Mouse (Mus musculus): ENCODE measurements around the gene Tln1. TPM values are rescaled to one million over a fixed set of nuclear protein-coding genes. Genes with fewer than 3 reads are reported as not detected.

The Tln1 gene
- polyA plus RNA-seq, 1 experiment from 2014 or later = 98.5 TPM

GRCm38 (mm10) chr4:43573561-43573960 is 11.1 kb upstream of the Tln1 start:
- H3K9me3 ChIP-seq (ENCODE audit: control insufficient read depth, low read depth, low read length) = no peaks in the 10 kb centered on the region
- H3K4me1 ChIP-seq (ENCODE audit: control insufficient read depth, insufficient read depth, low read length) = peaks cover 27% of the 10 kb centered on the region
- no peak overlapping the region for H3K9ac ChIP-seq (replicated peaks; ENCODE audit: low read depth, low read length)
- H3K4me2 ChIP-seq (replicated peaks; ENCODE audit: low read depth, low read length) = no peak overlapping the region
- no peak for ATAC-seq (ENCODE audit: insufficient number of reproducible peaks, insufficient read depth, low FRiP score, low read depth)
- no peaks in the 10 kb centered on the region for H3K27me3 ChIP-seq (ENCODE audit: control insufficient read depth, insufficient read depth, low read length)
- 94% methylated on average over 4 of the region's 4 CpGs for WGBS
- peaks cover 51% of the 10 kb centered on the region for H3K36me3 ChIP-seq (ENCODE audit: control insufficient read depth, insufficient read depth, low read length)
- no peak overlapping the region for H3K4me3 ChIP-seq (ENCODE audit: low read depth, low read length)
- H3K27ac ChIP-seq (ENCODE audit: low read length) = no peak overlapping the region

DNA sequence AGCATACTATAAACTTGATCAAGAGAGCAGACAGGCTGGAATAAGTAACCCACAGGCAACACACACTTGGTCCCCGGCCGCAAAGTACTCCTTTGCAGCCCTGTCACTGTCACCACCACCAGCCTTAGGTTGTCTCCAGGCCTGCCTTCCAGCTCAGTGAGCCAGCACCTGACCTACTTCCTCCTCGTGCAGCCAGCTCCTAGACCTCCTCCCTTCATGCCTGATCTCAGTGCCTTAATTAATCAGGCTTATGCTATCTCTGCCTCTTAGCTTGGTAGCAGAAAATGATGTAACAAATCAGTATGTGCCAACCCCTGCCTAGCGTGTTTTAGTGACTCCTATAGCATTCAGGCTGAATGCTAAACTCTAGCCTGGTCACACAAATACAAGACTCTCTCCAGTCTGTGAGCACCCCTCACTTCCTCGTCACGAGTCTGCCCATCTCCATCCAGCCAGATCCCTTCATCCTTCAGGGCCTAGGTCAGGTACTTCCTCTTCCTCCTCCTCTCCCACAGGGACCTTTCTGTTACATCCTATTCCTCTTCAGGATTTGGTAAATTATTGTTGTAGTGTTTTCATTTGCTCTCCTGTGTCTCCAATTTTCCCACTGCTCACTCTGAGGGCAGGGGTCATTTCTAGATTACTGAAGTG is 9.0 kb upstream of the Tln1 start:
- WGBS = 81% methylated on average over 6 of the region's 6 CpGs

DNA sequence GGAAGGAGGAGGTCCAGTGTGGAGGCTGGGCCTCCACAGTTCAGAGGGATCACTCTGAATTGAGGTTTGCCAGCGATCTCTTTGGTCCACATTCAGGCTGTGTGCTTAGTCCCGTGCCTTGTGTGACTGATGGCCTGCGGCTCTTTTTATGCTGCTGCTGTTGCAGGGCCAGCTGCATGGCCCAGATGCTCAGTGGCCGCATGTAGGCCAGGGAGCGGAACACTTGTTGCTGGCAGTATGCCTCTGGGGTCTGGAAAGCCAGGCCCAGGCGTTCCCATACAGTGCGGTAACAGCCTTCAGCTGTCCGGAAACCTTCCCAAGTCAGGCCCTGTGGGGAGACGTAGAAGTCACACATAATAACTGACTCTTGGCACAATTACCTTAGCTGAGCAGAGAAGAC is 4.6 kb upstream of the Tln1 start:
- no peak overlapping the region for H3K4me2 ChIP-seq (replicated peaks; ENCODE audit: low read depth, low read length)
- no peak overlapping the region for H3K27ac ChIP-seq (ENCODE audit: low read length)
- peaks cover 13% of the 10 kb centered on the region for H3K4me1 ChIP-seq (ENCODE audit: control insufficient read depth, insufficient read depth, low read length)
- H3K27me3 ChIP-seq (ENCODE audit: control insufficient read depth, insufficient read depth, low read length) = no peaks in the 10 kb centered on the region
- no peak overlapping the region for H3K9ac ChIP-seq (replicated peaks; ENCODE audit: low read depth, low read length)
- peaks cover 79% of the 10 kb centered on the region for H3K36me3 ChIP-seq (ENCODE audit: control insufficient read depth, insufficient read depth, low read length)
- H3K4me3 ChIP-seq (ENCODE audit: low read depth, low read length) = no peak overlapping the region
- no peak for ATAC-seq (ENCODE audit: insufficient number of reproducible peaks, insufficient read depth, low FRiP score, low read depth)
- 88% methylated on average over 9 of the region's 9 CpGs for WGBS
- H3K9me3 ChIP-seq (ENCODE audit: control insufficient read depth, low read depth, low read length) = no peaks in the 10 kb centered on the region

More for the DNA sequence above, 9.0 kb upstream of the Tln1 start:
- Histone ChIP-seq H3K4me3 (ENCODE audit: low read depth, low read length) (no peak overlapping the region), H3K27ac (ENCODE audit: low read length) (no peak overlapping the region), H3K9me3 (ENCODE audit: control insufficient read depth, low read depth, low read length) (no peaks in the 10 kb centered on the region), H3K36me3 (ENCODE audit: control insufficient read depth, insufficient read depth, low read length) (peaks cover 71% of the 10 kb centered on the region), H3K27me3 (ENCODE audit: control insufficient read depth, insufficient read depth, low read length) (no peaks in the 10 kb centered on the region), H3K4me2 (replicated peaks; ENCODE audit: low read depth, low read length) (no peak overlapping the region), H3K4me1 (ENCODE audit: control insufficient read depth, insufficient read depth, low read length) (peaks cover 12% of the 10 kb centered on the region; the same call in 1 of the 2 replicates), H3K9ac (replicated peaks; ENCODE audit: low read depth, low read length) (no peak overlapping the region)
- ATAC-seq (ENCODE audit: insufficient number of reproducible peaks, insufficient read depth, low FRiP score, low read depth) = no peak

DNA sequence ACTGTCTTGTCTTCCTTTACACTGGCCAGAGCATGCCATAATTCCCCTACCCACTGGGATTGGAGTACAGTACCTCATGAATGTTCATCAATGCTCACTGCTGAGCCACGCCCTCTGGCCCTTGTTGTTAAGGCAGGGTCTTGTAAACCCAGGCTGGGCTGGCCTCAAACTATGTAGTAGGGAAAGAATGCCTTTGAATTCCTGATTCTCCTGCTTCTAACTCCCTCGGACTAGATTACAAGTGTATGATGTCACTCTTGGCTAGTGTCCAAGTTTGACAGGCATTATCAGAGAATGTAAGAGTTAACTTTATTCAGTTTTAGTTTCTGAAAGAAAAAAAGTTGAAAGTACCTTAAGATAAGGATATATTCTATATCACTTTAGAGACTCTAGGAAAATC is 1.7 kb upstream of the Tln1 start:
- no peak overlapping the region for H3K9ac ChIP-seq (replicated peaks; ENCODE audit: low read depth, low read length)
- peaks cover 53% of the 10 kb centered on the region for H3K36me3 ChIP-seq (ENCODE audit: control insufficient read depth, insufficient read depth, low read length)
- peaks cover 30% of the 10 kb centered on the region for H3K4me1 ChIP-seq (ENCODE audit: control insufficient read depth, insufficient read depth, low read length)
- WGBS = 32% methylated on average over 2 of the region's 2 CpGs
- no peaks in the 10 kb centered on the region for H3K27me3 ChIP-seq (ENCODE audit: control insufficient read depth, insufficient read depth, low read length)
- H3K9me3 ChIP-seq (ENCODE audit: control insufficient read depth, low read depth, low read length) = no peaks in the 10 kb centered on the region
- no peak overlapping the region for H3K4me3 ChIP-seq (ENCODE audit: low read depth, low read length)
- H3K4me2 ChIP-seq (replicated peaks; ENCODE audit: low read depth, low read length) = no peak overlapping the region
- no peak overlapping the region for H3K27ac ChIP-seq (ENCODE audit: low read length)
- no peak for ATAC-seq (ENCODE audit: insufficient number of reproducible peaks, insufficient read depth, low FRiP score, low read depth)

DNA sequence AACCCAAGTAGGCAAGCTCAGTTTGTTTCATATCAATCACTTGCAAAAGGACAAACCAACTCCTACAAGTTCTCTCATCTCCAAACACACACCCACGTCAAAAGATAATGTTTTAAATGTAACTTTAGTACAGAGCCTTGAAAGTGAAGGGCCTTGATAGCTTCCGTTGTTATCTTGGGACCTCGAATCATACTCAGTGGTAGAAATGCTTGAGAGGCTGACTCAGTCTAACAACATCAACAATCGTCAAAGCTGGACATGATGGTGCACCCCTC is 1.0 kb upstream of the Tln1 start:
- Histone ChIP-seq H3K4me2 (replicated peaks; ENCODE audit: low read depth, low read length) (peak overlapping the region; percentile 91), H3K9me3 (ENCODE audit: control insufficient read depth, low read depth, low read length) (no peaks in the 10 kb centered on the region), H3K4me1 (ENCODE audit: control insufficient read depth, insufficient read depth, low read length) (peaks cover 37% of the 10 kb centered on the region), H3K27me3 (ENCODE audit: control insufficient read depth, insufficient read depth, low read length) (no peaks in the 10 kb centered on the region), H3K27ac (ENCODE audit: low read length) (no peak overlapping the region), H3K9ac (replicated peaks; ENCODE audit: low read depth, low read length) (peak overlapping the region; percentile 92; the same call in 1 of the 2 replicates), H3K36me3 (ENCODE audit: control insufficient read depth, insufficient read depth, low read length) (peaks cover 46% of the 10 kb centered on the region), H3K4me3 (ENCODE audit: low read depth, low read length) (peak overlapping the region; percentile 82)
- 83% methylated on average over 4 of the region's 4 CpGs for WGBS
- ATAC-seq (ENCODE audit: insufficient number of reproducible peaks, insufficient read depth, low FRiP score, low read depth) = no peak

- peak overlapping the region; percentile 92 for H3K9ac ChIP-seq (replicated peaks; ENCODE audit: low read depth, low read length)
- peak overlapping the region; percentile 82 for H3K4me3 ChIP-seq (ENCODE audit: low read depth, low read length)
- no peaks in the 10 kb centered on the region for H3K27me3 ChIP-seq (ENCODE audit: control insufficient read depth, insufficient read depth, low read length)
- H3K4me1 ChIP-seq (ENCODE audit: control insufficient read depth, insufficient read depth, low read length) = peaks cover 43% of the 10 kb centered on the region
- WGBS = 4% methylated on average over 22 of the region's 22 CpGs
- H3K27ac ChIP-seq (ENCODE audit: low read length) = peak overlapping the region; percentile 100; the same call in 1 of the 2 replicates
- peak overlapping the region; percentile 91 for H3K4me2 ChIP-seq (replicated peaks; ENCODE audit: low read depth, low read length)
- peaks cover 40% of the 10 kb centered on the region for H3K36me3 ChIP-seq (ENCODE audit: control insufficient read depth, insufficient read depth, low read length)
- no peak for ATAC-seq (ENCODE audit: insufficient number of reproducible peaks, insufficient read depth, low FRiP score, low read depth)
- no peaks in the 10 kb centered on the region for H3K9me3 ChIP-seq (ENCODE audit: control insufficient read depth, low read depth, low read length)
These were observed 494 bp upstream of the Tln1 start for GRCm38 (mm10) chr4:43562769-43563600.

DNA sequence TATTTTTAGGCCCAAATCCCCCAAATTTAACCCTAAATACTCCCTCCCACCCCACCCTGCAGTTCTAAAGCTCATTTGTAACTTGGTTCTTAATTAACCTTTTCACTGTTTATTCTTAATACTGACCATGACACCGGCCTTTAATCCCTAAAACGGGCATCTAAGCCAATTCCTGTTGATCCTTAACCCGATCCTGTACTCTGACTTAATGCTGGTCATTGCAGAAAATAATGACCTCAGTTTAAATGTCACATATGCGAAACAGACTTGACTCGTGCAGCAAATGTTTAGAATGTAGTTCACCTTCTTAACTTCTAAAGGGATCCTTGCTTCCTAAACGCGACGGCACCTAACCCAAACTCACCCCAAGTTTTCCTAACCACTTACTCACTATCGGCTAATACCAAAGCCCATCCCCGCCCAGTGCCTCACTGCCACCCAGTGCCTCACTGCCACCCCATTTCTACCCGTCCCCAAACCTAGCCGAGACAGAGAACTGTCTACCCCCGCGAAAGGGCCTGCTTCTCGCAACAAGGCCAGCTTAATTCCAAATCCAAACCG is 975 bp downstream of the Tln1 start:
- no peaks in the 10 kb centered on the region for H3K9me3 ChIP-seq (ENCODE audit: control insufficient read depth, low read depth, low read length)
- WGBS = 2% methylated on average over 16 of the region's 16 CpGs
- H3K4me2 ChIP-seq (replicated peaks; ENCODE audit: low read depth, low read length) = peak overlapping the region; percentile 82
- no peak; the same call in 1 of the 2 replicates for ATAC-seq (ENCODE audit: insufficient number of reproducible peaks, insufficient read depth, low FRiP score, low read depth)
- no peaks in the 10 kb centered on the region for H3K27me3 ChIP-seq (ENCODE audit: control insufficient read depth, insufficient read depth, low read length)
- H3K36me3 ChIP-seq (ENCODE audit: control insufficient read depth, insufficient read depth, low read length) = peaks cover 27% of the 10 kb centered on the region
- peak overlapping the region; percentile 100 for H3K27ac ChIP-seq (ENCODE audit: low read length)
- H3K4me1 ChIP-seq (ENCODE audit: control insufficient read depth, insufficient read depth, low read length) = peaks cover 48% of the 10 kb centered on the region
- peak overlapping the region; percentile 92 for H3K9ac ChIP-seq (replicated peaks; ENCODE audit: low read depth, low read length)
- peak overlapping the region; percentile 82 for H3K4me3 ChIP-seq (ENCODE audit: low read depth, low read length)

DNA sequence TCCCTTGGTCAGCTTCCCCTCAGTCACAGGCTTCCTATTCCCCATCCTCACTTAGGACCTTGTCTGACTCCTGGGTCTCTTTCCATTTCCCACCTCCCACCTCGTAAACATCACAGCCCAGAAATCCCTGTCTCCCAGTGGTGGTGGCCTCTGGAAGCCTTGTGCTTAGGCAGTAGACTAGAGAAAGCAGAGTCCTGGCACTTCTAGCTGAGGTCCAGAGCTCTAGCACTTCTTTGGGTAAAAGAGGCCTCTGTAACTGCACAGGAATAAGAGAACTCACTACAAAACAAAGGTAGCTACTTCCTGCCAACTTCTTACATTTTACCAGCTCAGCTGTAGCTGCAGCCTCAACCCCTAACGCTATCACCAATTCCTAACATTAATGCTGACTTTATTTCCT is 1.5 kb downstream of the Tln1 start:
- Histone ChIP-seq H3K4me2 (replicated peaks; ENCODE audit: low read depth, low read length) (peak overlapping the region; percentile 82), H3K36me3 (ENCODE audit: control insufficient read depth, insufficient read depth, low read length) (peaks cover 27% of the 10 kb centered on the region), H3K9me3 (ENCODE audit: control insufficient read depth, low read depth, low read length) (no peaks in the 10 kb centered on the region), H3K9ac (replicated peaks; ENCODE audit: low read depth, low read length) (peak overlapping the region; percentile 92; the same call in 1 of the 2 replicates), H3K27ac (ENCODE audit: low read length) (peak overlapping the region; percentile 100; the same call in 1 of the 2 replicates), H3K4me3 (ENCODE audit: low read depth, low read length) (peak overlapping the region; percentile 82), H3K4me1 (ENCODE audit: control insufficient read depth, insufficient read depth, low read length) (peaks cover 48% of the 10 kb centered on the region), H3K27me3 (ENCODE audit: control insufficient read depth, insufficient read depth, low read length) (no peaks in the 10 kb centered on the region)
- no peak for ATAC-seq (ENCODE audit: insufficient number of reproducible peaks, insufficient read depth, low FRiP score, low read depth)
- 24% methylated on average over 2 of the region's 2 CpGs for WGBS
